In the genomic region with DNA sequence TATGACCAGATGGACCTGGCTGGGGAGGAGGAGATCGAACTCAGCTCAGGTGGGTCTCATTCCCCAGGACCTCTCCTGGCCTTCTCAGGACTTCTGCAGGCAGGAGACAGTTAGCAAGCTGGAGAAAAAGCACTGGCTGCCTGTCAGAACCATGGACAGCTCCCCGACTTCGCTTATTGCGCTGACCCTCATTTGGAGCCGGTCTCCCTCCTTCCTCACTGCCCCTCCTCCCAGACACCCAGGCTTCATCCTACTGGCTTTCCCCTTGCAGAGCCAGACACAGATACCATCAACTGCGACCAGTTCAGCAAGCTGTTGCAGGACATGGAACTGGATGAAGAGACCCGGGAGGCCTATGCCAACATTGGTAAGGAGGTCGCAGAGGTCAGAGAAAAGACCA, we compare ENCODE assay signal across 9 mouse cellular contexts. TPM values are rescaled to one million over a fixed set of nuclear protein-coding genes. Genes with fewer than 3 reads are reported as not detected.
DNase-seq lines count a peak whose midpoint lies in the region; ATAC-seq and TF ChIP-seq lines count a peak whose summit lies in the region.
"Had no signal": no experiment of that assay in that cellular context is flagged by ENCODE, and none has a peak within 500 bp of the region (broad histone marks: within the 10 kb centered on the region; RNA-seq: fewer than 3 reads in every experiment).

No protein-coding gene starts in this region.

- no peaks in the 10 kb centered on the region for H3K36me3 ChIP-seq in heart, postnatal 0 days (replicated peaks; ENCODE audit: control insufficient read depth, insufficient read depth, low read length)
- no peaks in the 10 kb centered on the region for H3K36me3 ChIP-seq in heart, embryonic 11.5 days (ENCODE audit: control insufficient read depth, insufficient read depth, low read length)
- H3K36me3 ChIP-seq in liver, embryonic 14.5 days (replicated peaks; ENCODE audit: control insufficient read depth, insufficient read depth, low read depth): no peaks in the 10 kb centered on the region
- H3K36me3 ChIP-seq: heart, embryonic 15.5 days had no signal

- H3K27me3 ChIP-seq in heart, postnatal 0 days (ENCODE audit: control insufficient read depth, insufficient read depth, low read length): 0 out of 2 replicates have a peak, but pooled peaks cover 9% of the 10 kb centered on the region
- peaks cover 2% of the 10 kb centered on the region; the same call in 1 of the 2 replicates for H3K27me3 ChIP-seq in heart, embryonic 11.5 days (ENCODE audit: control insufficient read depth, insufficient read depth, low read length)
- H3K27me3 ChIP-seq in liver, embryonic 14.5 days (ENCODE audit: control insufficient read depth, insufficient read depth, low read length): no peaks in the 10 kb centered on the region

- 10% methylated on average over 8 of the region's 8 CpGs for WGBS in heart, postnatal 0 days
- 7% methylated on average over 8 of the region's 8 CpGs for WGBS in heart, embryonic 11.5 days (ENCODE audit: insufficient replicate concordance)
- WGBS in liver, embryonic 14.5 days (ENCODE audit: insufficient replicate concordance): 11% methylated on average over 8 of the region's 8 CpGs

- intact Hi-C loops in gastrocnemius, adult 2 months (cut with DNase I): no loop called here

- no peak overlapping the region for H3K9ac ChIP-seq in heart, postnatal 0 days (replicated peaks; ENCODE audit: low read depth, low read length)
- H3K9ac ChIP-seq in heart, embryonic 11.5 days (ENCODE audit: low read depth, low read length): no peak overlapping the region
- no peak overlapping the region for H3K9ac ChIP-seq in liver, embryonic 14.5 days (replicated peaks)
- H3K9ac ChIP-seq: heart, embryonic 15.5 days had no signal

- no peaks in the 10 kb centered on the region for H3K9me3 ChIP-seq in heart, postnatal 0 days (replicated peaks; ENCODE audit: control insufficient read depth, low read length)
- H3K9me3 ChIP-seq in heart, embryonic 11.5 days (replicated peaks; ENCODE audit: control insufficient read depth, low read length): no peaks in the 10 kb centered on the region
- no peaks in the 10 kb centered on the region for H3K9me3 ChIP-seq in liver, embryonic 14.5 days (ENCODE audit: control insufficient read depth, low read length)
- H3K9me3 ChIP-seq: heart, embryonic 15.5 days had no signal

- no peak overlapping the region for H3K4me2 ChIP-seq in heart, postnatal 0 days (ENCODE audit: low read depth, low read length)
- H3K4me2 ChIP-seq in heart, embryonic 11.5 days: no peak overlapping the region
- H3K4me2 ChIP-seq in liver, embryonic 14.5 days (ENCODE audit: low read depth): no peak overlapping the region
- H3K4me2 ChIP-seq: heart, embryonic 15.5 days had no signal

- H3K27ac ChIP-seq in heart, postnatal 0 days (ENCODE audit: low read depth): no peak overlapping the region
- no peak overlapping the region for H3K27ac ChIP-seq in heart, embryonic 11.5 days (ENCODE audit: low read depth, low read length)
- H3K27ac ChIP-seq in liver, embryonic 14.5 days: no peak overlapping the region
- H3K27ac ChIP-seq in gastrocnemius, adult 2 months: no peak overlapping the region
- H3K27ac ChIP-seq: heart, embryonic 15.5 days had no signal

- TF ChIP-seq CTCF in heart, postnatal 0 days (IDR thresholded peaks at IDR 0.05; ENCODE audit: low read depth): no peak
- TF ChIP-seq CTCF in liver, embryonic 14.5 days (IDR thresholded peaks at IDR 0.05; ENCODE audit: low read depth): no peak
- TF ChIP-seq CTCF in gastrocnemius, adult 2 months (IDR thresholded peaks at IDR 0.05): no peak

- DNase-seq in heart, postnatal 0 days (ENCODE audit: low spot score): peak; percentile 24
- peak; percentile 55 for DNase-seq in ES-CJ7 (ENCODE audit: low read depth, low spot score)
- DNase-seq in embryo, embryonic 10 days (ENCODE audit: low spot score): peak; percentile 86
- DNase-seq in liver, embryonic 14.5 days (ENCODE audit: low read depth in 3 of 3, low spot score in 3 of 3): peak in 2 of 3 experiments; percentile 17 to 24
- DNase-seq in thymus, postnatal 0 days (ENCODE audit: low spot score): peak; percentile 51
- DNase-seq in gastrocnemius, adult 2 months: no peak
- DNase-seq in spleen, adult 12 weeks (ENCODE audit: low spot score): no peak

- no peak overlapping the region for H3K4me3 ChIP-seq in heart, postnatal 0 days (ENCODE audit: low read depth, low read length)
- no peak overlapping the region for H3K4me3 ChIP-seq in heart, embryonic 11.5 days (ENCODE audit: low read depth, low read length)
- no peak overlapping the region for H3K4me3 ChIP-seq in liver, embryonic 14.5 days (ENCODE audit: insufficient read depth in 1 of 2, low read depth in 2 of 2, low read length in 2 of 2)
- H3K4me3 ChIP-seq in gastrocnemius, adult 2 months: no peak overlapping the region
- H3K4me3 ChIP-seq: heart, embryonic 15.5 days had no signal

- TF ChIP-seq EP300 in heart, postnatal 0 days (IDR thresholded peaks at IDR 0.05; ENCODE audit: low read depth): no peak
- TF ChIP-seq EP300 in liver, embryonic 14.5 days (IDR thresholded peaks at IDR 0.05; ENCODE audit: low read depth): no peak

- 0 out of 2 replicates have a peak, but pooled peaks cover 6% of the 10 kb centered on the region for H3K4me1 ChIP-seq in heart, postnatal 0 days (ENCODE audit: control insufficient read depth, insufficient read depth)
- H3K4me1 ChIP-seq in heart, embryonic 11.5 days (ENCODE audit: control insufficient read depth, insufficient read depth, low read length): no peaks in the 10 kb centered on the region
- H3K4me1 ChIP-seq in liver, embryonic 14.5 days (replicated peaks; ENCODE audit: control insufficient read depth in 2 of 2, insufficient read depth in 2 of 2, low read length in 1 of 2): no peaks in the 10 kb centered on the region
- H3K4me1 ChIP-seq: heart, embryonic 15.5 days had no signal

- peak; percentile 47; the same call in 1 of the 2 replicates for ATAC-seq in heart, postnatal 0 days (ENCODE audit: insufficient read depth, low read depth)
- ATAC-seq in heart, embryonic 11.5 days (replicated peaks; ENCODE audit: insufficient number of reproducible peaks, low FRiP score, low TSS enrichment): no peak
- ATAC-seq in liver, embryonic 14.5 days (ENCODE audit: insufficient read depth): no peak

RNA-seq across cellular contexts. Expression of gene Ciita, which starts 22.0 kb away (rescaled TPM):
- 0.58 TPM in 1 of 2 replicates, not detected in the other for total RNA-seq in heart, postnatal 0 days (2014; rRNA removed; ENCODE audit: low replicate concordance)
- polyA plus RNA-seq in heart, postnatal 0 days (2015; fragmentation: Nextera tagmentation; extraction: Ambion mirVana): 0.08 TPM in 2 replicates
- polyA plus RNA-seq in heart, embryonic 11.5 days (2014; fragmentation: Nextera tagmentation; extraction: Ambion mirVana): 0.19 and 0.35 TPM in 2 replicates
- polyA plus RNA-seq in liver, embryonic 14.5 days (2012; rRNA removed): 0.04 and 0.06 TPM in 2 replicates
- 0.03 and 0.06 TPM in 2 replicates for polyA plus RNA-seq in liver, embryonic 14.5 days (2014; fragmentation: Nextera tagmentation; extraction: Ambion mirVana)
- polyA plus RNA-seq in thymus, postnatal 0 days (2015; fragmentation: Nextera tagmentation; extraction: Ambion mirVana): 21.1 and 22.6 TPM in 2 replicates
- under 1 TPM; 0.11 to 0.15 TPM for total RNA-seq in gastrocnemius, adult 2 months (2021)

RNA-seq across cellular contexts. Expression of gene Dexi, which starts 41.0 kb away (rescaled TPM):
- total RNA-seq in heart, postnatal 0 days (2014; rRNA removed; ENCODE audit: low replicate concordance): 41.9 and 76.4 TPM in 2 replicates
- polyA plus RNA-seq in heart, postnatal 0 days (2015; fragmentation: Nextera tagmentation; extraction: Ambion mirVana): 15.0 and 15.6 TPM in 2 replicates
- 14.3 and 16.3 TPM in 2 replicates for polyA plus RNA-seq in heart, embryonic 11.5 days (2014; fragmentation: Nextera tagmentation; extraction: Ambion mirVana)
- polyA plus RNA-seq in liver, embryonic 14.5 days (2012; rRNA removed): 4.3 and 4.8 TPM in 2 replicates
- polyA plus RNA-seq in liver, embryonic 14.5 days (2014; fragmentation: Nextera tagmentation; extraction: Ambion mirVana): 3.9 and 4.7 TPM in 2 replicates
- polyA plus RNA-seq in thymus, postnatal 0 days (2015; fragmentation: Nextera tagmentation; extraction: Ambion mirVana): 27.0 and 35.2 TPM in 2 replicates
- 10 to 100 TPM; 43.7 to 43.9 TPM for total RNA-seq in gastrocnemius, adult 2 months (2021)

RNA-seq across cellular contexts. Expression of gene Clec16a, which starts 43.3 kb away (rescaled TPM):
- 32.0 and 39.6 TPM in 2 replicates for total RNA-seq in heart, postnatal 0 days (2014; rRNA removed; ENCODE audit: low replicate concordance)
- 36.1 and 37.7 TPM in 2 replicates for polyA plus RNA-seq in heart, postnatal 0 days (2015; fragmentation: Nextera tagmentation; extraction: Ambion mirVana)
- 28.8 and 39.1 TPM in 2 replicates for polyA plus RNA-seq in heart, embryonic 11.5 days (2014; fragmentation: Nextera tagmentation; extraction: Ambion mirVana)
- 2.7 and 3.1 TPM in 2 replicates for polyA plus RNA-seq in liver, embryonic 14.5 days (2012; rRNA removed)
- polyA plus RNA-seq in liver, embryonic 14.5 days (2014; fragmentation: Nextera tagmentation; extraction: Ambion mirVana): 9.6 and 10.0 TPM in 2 replicates
- 38.5 and 50.7 TPM in 2 replicates for polyA plus RNA-seq in thymus, postnatal 0 days (2015; fragmentation: Nextera tagmentation; extraction: Ambion mirVana)
- 10 to 100 TPM; 60.6 to 72.7 TPM for total RNA-seq in gastrocnemius, adult 2 months (2021)

RNA-seq across cellular contexts. Expression of gene Tvp23a, which starts 54.7 kb away (rescaled TPM):
- 1.0 and 1.8 TPM in 2 replicates for total RNA-seq in heart, postnatal 0 days (2014; rRNA removed; ENCODE audit: low replicate concordance)
- 1.0 TPM in 2 replicates for polyA plus RNA-seq in heart, postnatal 0 days (2015; fragmentation: Nextera tagmentation; extraction: Ambion mirVana)
- 4.5 and 6.3 TPM in 2 replicates for polyA plus RNA-seq in heart, embryonic 11.5 days (2014; fragmentation: Nextera tagmentation; extraction: Ambion mirVana)
- polyA plus RNA-seq in liver, embryonic 14.5 days (2012; rRNA removed): 0.15 and 0.28 TPM in 2 replicates
- polyA plus RNA-seq in liver, embryonic 14.5 days (2014; fragmentation: Nextera tagmentation; extraction: Ambion mirVana): 0.20 and 0.61 TPM in 2 replicates
- 3.1 and 3.6 TPM in 2 replicates for polyA plus RNA-seq in thymus, postnatal 0 days (2015; fragmentation: Nextera tagmentation; extraction: Ambion mirVana)
- total RNA-seq in gastrocnemius, adult 2 months (2021): under 1 TPM in 1 of 2 experiments, not detected in 1; 0.11 TPM

Comparison
In these comparisons a context has a peak if more than half of its experiments do, and no peak if none do; other contexts are left out.
1. DNase-seq: peak in heart, postnatal 0 days (single experiment), ES-CJ7 (single experiment), embryo, embryonic 10 days (single experiment), liver, embryonic 14.5 days (2 of 3) and thymus, postnatal 0 days (single experiment); none in gastrocnemius, adult 2 months (single experiment) and spleen, adult 12 weeks (single experiment).
2. RNA of gene Ciita, which starts 22.0 kb away (polyA plus RNA-seq): 21.1 to 22.6 TPM in thymus, postnatal 0 days; 0.19 to 0.35 TPM in heart, embryonic 11.5 days, 0.08 TPM in heart, postnatal 0 days and 0.03 to 0.06 TPM in liver, embryonic 14.5 days; every median in the first group is over 10 times any median in the second.